Mouse (Mus musculus): Measurements from ENCODE around the gene Spata32.
A peak's percentile ranks its signal among the peaks of the same experiment; 100 is the strongest.
"Not testable (repeated sequence)": the region's sequence is repeated elsewhere in the genome, so short reads cannot be mapped to it uniquely, and the experiment has no call there.

Gene Spata32

GRCm38 (mm10) chr11:103246081-103246730 lies 28.0 kb upstream of the Spata32 start:
- DNase-seq: peak in 1 of 2 experiments; percentile 27

GRCm38 (mm10) chr11:103244856-103245255 lies 26.6 kb upstream of the Spata32 start:
- DNase-seq: peak; percentile 57 to 58

- no peak for DNase-seq
Measured at GRCm38 (mm10) chr11:103240740-103241139, 22.5 kb upstream of the Spata32 start.

GRCm38 (mm10) chr11:103237757-103238156 lies 19.5 kb upstream of the Spata32 start:
- no peak for DNase-seq

- no peak for DNase-seq
Measured at GRCm38 (mm10) chr11:103236903-103237302, 18.7 kb upstream of the Spata32 start.

GRCm38 (mm10) chr11:103236431-103236830 lies 18.2 kb upstream of the Spata32 start:
- no peak for DNase-seq

GRCm38 (mm10) chr11:103235702-103236101 lies 17.5 kb upstream of the Spata32 start:
- no peak for DNase-seq

- DNase-seq: no peak
Measured at GRCm38 (mm10) chr11:103234447-103234846, 16.2 kb upstream of the Spata32 start.

GRCm38 (mm10) chr11:103232966-103233365 lies 14.7 kb upstream of the Spata32 start:
- DNase-seq: peak; percentile 84

- no peak for DNase-seq
Measured at GRCm38 (mm10) chr11:103231367-103231766, 13.1 kb upstream of the Spata32 start.

GRCm38 (mm10) chr11:103230626-103231025 lies 12.4 kb upstream of the Spata32 start:
- DNase-seq: no peak

GRCm38 (mm10) chr11:103229608-103230007 lies 11.4 kb upstream of the Spata32 start:
- DNase-seq: no peak

- DNase-seq: no peak
Measured at GRCm38 (mm10) chr11:103223951-103224456, 5.8 kb upstream of the Spata32 start.

GRCm38 (mm10) chr11:103223444-103223843 lies 5.2 kb upstream of the Spata32 start:
- no peak for DNase-seq

GRCm38 (mm10) chr11:103222718-103223117 lies 4.5 kb upstream of the Spata32 start:
- not testable (repeated sequence) for DNase-seq

GRCm38 (mm10) chr11:103221437-103221836 lies 3.2 kb upstream of the Spata32 start:
- no peak for DNase-seq

GRCm38 (mm10) chr11:103219995-103220394 lies 1.8 kb upstream of the Spata32 start:
- DNase-seq: no peak

- DNase-seq: no peak
Measured at GRCm38 (mm10) chr11:103219259-103219658, 1.0 kb upstream of the Spata32 start.

GRCm38 (mm10) chr11:103218517-103218901 lies 277 bp upstream of the Spata32 start:
- DNase-seq: no peak

- DNase-seq: no peak
Measured at GRCm38 (mm10) chr11:103215355-103215754, 2.9 kb downstream of the Spata32 start.

GRCm38 (mm10) chr11:103213712-103214111 lies 4.5 kb downstream of the Spata32 start:
- DNase-seq: no peak

- no peak for DNase-seq
Measured at GRCm38 (mm10) chr11:103210291-103210690, 7.9 kb downstream of the Spata32 start.

GRCm38 (mm10) chr11:103208458-103208857 lies 9.8 kb downstream of the Spata32 start, which contains the start of gene 1700023F06Rik:
TSS of gene 1700023F06Rik (minus strand) at chr11:103208558.
- DNase-seq: no peak

GRCm38 (mm10) chr11:103206203-103206602 lies 12.0 kb downstream of the Spata32 start:
- no peak for DNase-seq

GRCm38 (mm10) chr11:103202376-103202775 lies 15.9 kb downstream of the Spata32 start:
- DNase-seq: no peak

Data from cerebellum, postnatal 36 days (tissue).